Mouse (Mus musculus) stomach, embryonic 15.5 days (tissue): ENCODE measurements at regions not wholly inside any gene's neighbourhood (a gene's known extent, or its start where the extent isn't known, plus 50 kb on each side); places are given as distances from the start of the nearest gene placed in this dataset.

Experiments
- ATAC-seq: fragments of 200-750 bp; cut with Nextera tagmentation; 2 replicates; pipeline ENCODE4 v1.8.0; 2017; ENCODE audit warnings: low read depth, moderate number of reproducible peaks, moderate TSS enrichment; ENCODE audit not compliant: insufficient read depth, low FRiP score
- H3K27ac ChIP-seq: fragments of 300-500 bp; sonication (generic); 2 replicates; pipeline ENCODE4 v1.5.1; 2015; ENCODE audit warnings: mild to moderate bottlenecking, inconsistent platforms
- H3K27me3 ChIP-seq: fragments of 300-500 bp; sonication (generic); replicated peaks from 2 replicates; pipeline ENCODE4 v1.6.1; 2015; ENCODE audit warnings: inconsistent platforms
- H3K36me3 ChIP-seq: fragments of 300-500 bp; sonication (generic); 2 replicates; pipeline ENCODE4 v1.6.1; 2015; ENCODE audit warnings: inconsistent platforms
- H3K4me1 ChIP-seq: fragments of 300-500 bp; sonication (generic); 2 replicates; pipeline ENCODE4 v1.6.1; 2015; ENCODE audit warnings: inconsistent platforms
- H3K4me2 ChIP-seq: fragments of 300-500 bp; sonication (generic); 2 replicates; pipeline ENCODE4 v1.6.1; 2015; ENCODE audit warnings: mild to moderate bottlenecking, inconsistent platforms
- H3K4me3 ChIP-seq: fragments of 300-500 bp; sonication (generic); replicated peaks from 2 replicates; pipeline ENCODE4 v1.5.1; 2015; ENCODE audit warnings: inconsistent platforms
- H3K9ac ChIP-seq: fragments of 300-500 bp; sonication (generic); 2 replicates; pipeline ENCODE4 v1.6.1; 2015; ENCODE audit warnings: inconsistent platforms
- H3K9me3 ChIP-seq: fragments of 300-500 bp; sonication (generic); 2 replicates; pipeline ENCODE4 v1.6.1; 2016; ENCODE audit warnings: inconsistent platforms
- WGBS: fragments of 180-500 bp; shearing (Covaris S2); methylation state at CpG from one replicate; pipeline ENCODE4 v1.1.7; 2015; 5-methylcytosine and 5-hydroxymethylcytosine counted together

GRCm38 (mm10) chr4:7987781-7988180, 251.1 kb downstream of the Car8 start:
- Histone ChIP-seq H3K27me3 (no peaks in the 10 kb centered on the region), H3K4me2 (no peak overlapping the region), H3K4me3 (no peak overlapping the region), H3K9ac (no peak overlapping the region), H3K36me3 (no peaks in the 10 kb centered on the region), H3K9me3 (no peaks in the 10 kb centered on the region), H3K4me1 (no peaks in the 10 kb centered on the region), H3K27ac (no peak overlapping the region)
- no peak for ATAC-seq
- WGBS: 86% methylated on average over 1 of the region's 1 CpGs

GRCm38 (mm10) chr4:7987346-7987745, 251.5 kb downstream of the Car8 start:
- Histone ChIP-seq H3K4me1 (no peaks in the 10 kb centered on the region), H3K36me3 (no peaks in the 10 kb centered on the region), H3K27ac (no peak overlapping the region), H3K9ac (no peak overlapping the region), H3K4me2 (no peak overlapping the region), H3K27me3 (no peaks in the 10 kb centered on the region), H3K9me3 (no peaks in the 10 kb centered on the region), H3K4me3 (no peak overlapping the region)
- 82% methylated on average over 3 of the region's 3 CpGs for WGBS
- no peak for ATAC-seq

GRCm38 (mm10) chr4:7984814-7985213, 254.0 kb downstream of the Car8 start:
- ATAC-seq: no peak
- Histone ChIP-seq H3K9me3 (no peaks in the 10 kb centered on the region), H3K9ac (no peak overlapping the region), H3K27me3 (no peaks in the 10 kb centered on the region), H3K4me2 (no peak overlapping the region), H3K4me1 (no peaks in the 10 kb centered on the region), H3K4me3 (no peak overlapping the region), H3K36me3 (no peaks in the 10 kb centered on the region), H3K27ac (no peak overlapping the region)
- 81% methylated on average over 6 of the region's 6 CpGs for WGBS

DNA sequence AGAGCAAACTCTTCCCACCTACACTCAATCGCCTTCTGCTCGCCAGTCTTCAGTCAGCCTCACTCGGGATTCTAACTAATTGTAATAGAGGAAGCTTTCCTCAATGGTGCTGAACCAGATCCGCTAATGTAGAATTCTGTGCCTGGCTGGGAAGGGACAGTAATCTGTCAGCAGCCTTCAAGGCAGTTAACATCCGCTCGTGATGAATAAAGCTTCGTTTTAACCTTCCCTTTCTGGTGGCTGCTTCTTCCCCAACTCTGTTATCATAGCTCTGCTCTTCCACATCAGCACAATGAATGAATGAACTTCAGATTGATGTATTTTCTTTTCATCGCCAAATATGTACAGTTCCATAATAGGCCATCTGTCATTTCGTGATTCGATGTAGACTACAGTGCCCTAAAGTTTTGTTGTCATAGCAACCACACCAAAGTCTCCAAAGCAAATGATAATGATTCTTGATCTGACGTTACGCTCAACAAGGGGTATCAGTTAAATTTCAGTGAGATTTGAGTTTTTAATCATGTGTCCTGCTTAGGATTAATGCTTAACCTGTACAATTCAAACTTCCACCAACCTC, 259.0 kb downstream of the Car8 start:
- Histone ChIP-seq H3K9me3 (no peaks in the 10 kb centered on the region), H3K4me2 (no peak overlapping the region), H3K36me3 (no peaks in the 10 kb centered on the region), H3K9ac (no peak overlapping the region), H3K4me3 (no peak overlapping the region), H3K4me1 (no peaks in the 10 kb centered on the region), H3K27me3 (no peaks in the 10 kb centered on the region), H3K27ac (no peak overlapping the region)
- ATAC-seq: no peak
- WGBS: 79% methylated on average over 12 of the region's 12 CpGs

GRCm38 (mm10) chr4:7977661-7978444, 261.0 kb downstream of the Car8 start:
- Histone ChIP-seq H3K27me3 (no peaks in the 10 kb centered on the region), H3K9ac (no peak overlapping the region), H3K9me3 (no peaks in the 10 kb centered on the region), H3K4me2 (no peak overlapping the region), H3K4me1 (no peaks in the 10 kb centered on the region), H3K36me3 (no peaks in the 10 kb centered on the region), H3K27ac (no peak overlapping the region), H3K4me3 (no peak overlapping the region)
- no peak for ATAC-seq
- 67% methylated on average over 5 of the region's 5 CpGs for WGBS

GRCm38 (mm10) chr4:7970272-7970671, 268.6 kb downstream of the Car8 start:
- no peak overlapping the region for H3K4me2 ChIP-seq
- no peak for ATAC-seq
- no peaks in the 10 kb centered on the region for H3K4me1 ChIP-seq
- no peak overlapping the region for H3K27ac ChIP-seq
- 43% methylated on average over 6 of the region's 6 CpGs for WGBS
- no peak overlapping the region for H3K4me3 ChIP-seq
- H3K9ac ChIP-seq: no peak overlapping the region
- no peaks in the 10 kb centered on the region for H3K27me3 ChIP-seq
- no peaks in the 10 kb centered on the region for H3K36me3 ChIP-seq
- H3K9me3 ChIP-seq: no peaks in the 10 kb centered on the region

- H3K4me2 ChIP-seq: no peak overlapping the region
- no peak overlapping the region for H3K4me3 ChIP-seq
- no peak for ATAC-seq
- no peak overlapping the region for H3K27ac ChIP-seq
- H3K27me3 ChIP-seq: no peaks in the 10 kb centered on the region
- 89% methylated on average over 5 of the region's 5 CpGs for WGBS
- no peaks in the 10 kb centered on the region for H3K9me3 ChIP-seq
- no peak overlapping the region for H3K9ac ChIP-seq
- no peaks in the 10 kb centered on the region for H3K36me3 ChIP-seq
- no peaks in the 10 kb centered on the region for H3K4me1 ChIP-seq
Measured at GRCm38 (mm10) chr4:7965663-7966062, 273.2 kb downstream of the Car8 start.

- no peaks in the 10 kb centered on the region for H3K27me3 ChIP-seq
- H3K9ac ChIP-seq: no peak overlapping the region
- H3K4me2 ChIP-seq: no peak overlapping the region
- H3K27ac ChIP-seq: no peak overlapping the region
- H3K4me3 ChIP-seq: no peak overlapping the region
- H3K9me3 ChIP-seq: no peaks in the 10 kb centered on the region
- no peaks in the 10 kb centered on the region for H3K4me1 ChIP-seq
- 48% methylated on average over 5 of the region's 5 CpGs for WGBS
- ATAC-seq: no peak
- H3K36me3 ChIP-seq: no peaks in the 10 kb centered on the region
Measured at GRCm38 (mm10) chr4:7961521-7962172, 277.2 kb downstream of the Car8 start.

GRCm38 (mm10) chr4:7960335-7960734, 278.5 kb downstream of the Car8 start:
- H3K4me1 ChIP-seq: no peaks in the 10 kb centered on the region

DNA sequence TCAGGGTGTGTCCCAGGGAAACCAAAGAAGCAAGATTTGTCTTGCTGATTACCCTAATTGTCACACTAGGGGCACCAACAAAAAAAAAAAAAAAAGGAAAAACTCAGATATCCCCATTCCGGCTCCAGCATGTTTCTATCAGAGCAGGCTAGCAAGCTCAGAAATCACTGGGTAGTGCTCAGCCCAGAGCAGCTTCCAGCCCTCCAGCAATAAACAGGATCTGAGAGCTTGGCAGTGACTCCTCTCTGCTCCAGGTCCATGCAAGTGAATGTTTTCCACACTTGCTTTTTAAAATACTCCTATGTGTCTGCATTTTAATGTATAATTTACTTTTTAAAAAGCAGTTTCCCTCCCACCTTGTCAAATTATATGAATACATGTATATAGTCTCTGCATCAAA, 290.8 kb downstream of the Car8 start:
- Histone ChIP-seq H3K4me2 (no peak overlapping the region), H3K27me3 (no peaks in the 10 kb centered on the region), H3K4me3 (no peak overlapping the region), H3K4me1 (no peaks in the 10 kb centered on the region), H3K36me3 (no peaks in the 10 kb centered on the region), H3K9me3 (no peaks in the 10 kb centered on the region), H3K27ac (no peak overlapping the region), H3K9ac (no peak overlapping the region)
- WGBS: 56% methylated on average over 1 of the region's 1 CpGs
- no peak for ATAC-seq

More at GRCm38 (mm10) chr4:7960335-7960734, 278.5 kb downstream of the Car8 start:
- H3K27me3 ChIP-seq: no peaks in the 10 kb centered on the region
- no peak overlapping the region for H3K4me3 ChIP-seq
- no peaks in the 10 kb centered on the region for H3K9me3 ChIP-seq
- no peak overlapping the region for H3K27ac ChIP-seq
- H3K36me3 ChIP-seq: no peaks in the 10 kb centered on the region
- H3K4me2 ChIP-seq: no peak overlapping the region
- 45% methylated on average over 2 of the region's 2 CpGs for WGBS
- no peak overlapping the region for H3K9ac ChIP-seq
- ATAC-seq: no peak

- no peak overlapping the region for H3K4me3 ChIP-seq
- no peaks in the 10 kb centered on the region for H3K4me1 ChIP-seq
- no peak overlapping the region for H3K9ac ChIP-seq
- no peak overlapping the region for H3K4me2 ChIP-seq
- 45% methylated on average over 2 of the region's 2 CpGs for WGBS
- no peaks in the 10 kb centered on the region for H3K27me3 ChIP-seq
- H3K9me3 ChIP-seq: no peaks in the 10 kb centered on the region
- ATAC-seq: no peak
- H3K36me3 ChIP-seq: no peaks in the 10 kb centered on the region
- no peak overlapping the region for H3K27ac ChIP-seq
Measured at GRCm38 (mm10) chr4:7921503-7921902, 317.3 kb downstream of the Car8 start.

DNA sequence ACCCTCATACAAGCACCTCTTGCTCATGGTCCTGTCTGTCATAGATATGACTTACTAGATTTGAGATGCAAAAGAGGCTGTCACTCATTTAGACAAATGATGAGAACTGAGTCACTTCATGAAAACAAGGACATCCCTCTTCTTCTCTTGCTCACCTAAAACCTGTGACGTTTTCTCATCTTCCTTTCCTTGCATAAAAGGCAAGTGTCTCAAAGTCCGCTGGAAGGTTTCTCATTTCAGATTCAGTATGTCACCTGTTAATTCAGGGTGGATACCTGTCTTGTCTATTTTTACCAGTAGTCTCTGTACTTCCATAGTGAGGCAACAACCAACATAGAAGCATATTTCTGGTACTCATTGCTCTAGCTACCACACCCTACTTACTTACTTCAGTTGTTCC, 325.6 kb downstream of the Car8 start:
- Histone ChIP-seq H3K9me3 (no peaks in the 10 kb centered on the region), H3K9ac (no peak overlapping the region), H3K4me1 (no peaks in the 10 kb centered on the region), H3K27ac (no peak overlapping the region), H3K27me3 (no peaks in the 10 kb centered on the region), H3K4me3 (no peak overlapping the region), H3K4me2 (no peak overlapping the region), H3K36me3 (no peaks in the 10 kb centered on the region)
- WGBS: 86% methylated on average over 2 of the region's 2 CpGs
- ATAC-seq: no peak
